Mouse (Mus musculus) heart, postnatal 0 days (tissue): ENCODE results near the gene Peak1. TPM values are rescaled to one million over a fixed set of nuclear protein-coding genes. Genes with fewer than 3 reads are reported as not detected.
A peak's percentile ranks its signal among the peaks of the same experiment; 100 is the strongest.

Experiments
- ATAC-seq: fragments of 200-750 bp; cut with Nextera tagmentation; 2 replicates; pipeline ENCODE4 v1.8.0; 2017; ENCODE audit warnings: low read depth, moderate number of reproducible peaks, moderate library complexity; ENCODE audit not compliant: insufficient read depth
- DNase-seq: peaks from one replicate; pipeline ENCODE4 v3.0.0-alpha.2; 2016; ENCODE audit warnings: low spot score
- H3K27ac ChIP-seq: fragments of 300-500 bp; sonication (generic); 2 replicates; pipeline ENCODE4 v1.5.1; 2014; ENCODE audit warnings: low read depth, mild to moderate bottlenecking
- H3K27me3 ChIP-seq: fragments of 300-500 bp; sonication (generic); 2 replicates; pipeline ENCODE4 v1.6.1; 2014; ENCODE audit warnings: low read length, mixed read lengths; ENCODE audit not compliant: control insufficient read depth, insufficient read depth
- H3K36me3 ChIP-seq: fragments of 300-500 bp; sonication (generic); replicated peaks from 2 replicates; pipeline ENCODE4 v1.6.1; 2014; ENCODE audit warnings: low read length, mixed read lengths; ENCODE audit not compliant: control insufficient read depth, insufficient read depth
- H3K4me1 ChIP-seq: fragments of 300-500 bp; sonication (generic); 2 replicates; pipeline ENCODE4 v1.6.1; 2014; ENCODE audit warnings: antibody characterized with exemption; ENCODE audit not compliant: control insufficient read depth, insufficient read depth
- H3K4me2 ChIP-seq: fragments of 300-500 bp; sonication (generic); 2 replicates; pipeline ENCODE4 v1.6.1; 2014; ENCODE audit warnings: low read depth, mild to moderate bottlenecking, low read length, moderate library complexity
- H3K4me3 ChIP-seq: fragments of 300-500 bp; sonication (generic); 2 replicates; pipeline ENCODE4 v1.5.1; 2014; ENCODE audit warnings: low read depth, low read length
- H3K9ac ChIP-seq: fragments of 300-500 bp; sonication (generic); replicated peaks from 2 replicates; pipeline ENCODE4 v1.6.1; 2014; ENCODE audit warnings: low read depth, low read length, mixed read lengths
- H3K9me3 ChIP-seq: fragments of 300-500 bp; sonication (generic); replicated peaks from 2 replicates; pipeline ENCODE4 v1.6.1; 2016; ENCODE audit warnings: low read length; ENCODE audit not compliant: control insufficient read depth
- CTCF ChIP-seq: IDR thresholded peaks from 2 replicates; pipeline ENCODE4 v1.5.1; 2016; ENCODE audit warnings: antibody characterized with exemption, control low read depth, low read depth
- EP300 ChIP-seq: IDR thresholded peaks from 2 replicates; pipeline ENCODE4 v1.6.1; 2016; ENCODE audit warnings: antibody characterized with exemption, low read depth
- WGBS: fragments of 180-500 bp; shearing (Covaris S2); extraction: QIAGEN DNeasy Blood & Tissue Kit; methylation state at CpG from one replicate; pipeline ENCODE4 v1.1.7; 2014; 5-methylcytosine and 5-hydroxymethylcytosine counted together
- polyA plus RNA-seq: library from polyadenylated mRNA; unstranded; fragments of >200 nt; fragmentation: Nextera tagmentation; extraction: Ambion mirVana; gene quantifications from 2 replicates; pipeline ENCODE4 v1.2.1, GENCODE M21; 2015
- total RNA-seq: library from RNA; depleted of rRNA; stranded (reverse); fragments of >200 nt; gene quantifications from 2 replicates; pipeline ENCODE4 v1.2.3, GENCODE M21; 2014; ENCODE audit warnings: low replicate concordance

Peak1 gene
- total and polyA plus RNA-seq, 2 experiments from 2014 or later = 8.1 to 19.7 TPM

- TF ChIP-seq EP300 (no peak), CTCF (no peak)
- H3K9ac ChIP-seq = no peak overlapping the region
- peak overlapping the region; percentile 6; the same call in 1 of the 2 replicates for H3K27ac ChIP-seq
- no peaks in the 10 kb centered on the region for H3K27me3 ChIP-seq
- 65% methylated on average over 1 of the region's 1 CpGs for WGBS
- no peaks in the 10 kb centered on the region for H3K9me3 ChIP-seq
- H3K4me3 ChIP-seq = no peak overlapping the region
- H3K36me3 ChIP-seq = no peaks in the 10 kb centered on the region; the same call in 1 of the 2 replicates
- no peak overlapping the region for H3K4me2 ChIP-seq
- ATAC-seq (no peak), DNase-seq (no peak)
- H3K4me1 ChIP-seq = peaks cover 29% of the 10 kb centered on the region
These were observed 5.2 kb downstream of the Peak1 start for GRCm38 (mm10) chr9:56412716-56413115.

- WGBS = 81% methylated on average over 2 of the region's 2 CpGs
- H3K27me3 ChIP-seq = no peaks in the 10 kb centered on the region
- TF ChIP-seq CTCF = no peak
- no peak for TF ChIP-seq EP300
These were observed 7.9 kb downstream of the Peak1 start for GRCm38 (mm10) chr9:56409928-56410327.

GRCm38 (mm10) chr9:56404619-56405018 lies 13.2 kb downstream of the Peak1 start:
- 21% methylated on average over 4 of the region's 4 CpGs for WGBS
- H3K27ac ChIP-seq = peak overlapping the region; percentile 61
- no peak for DNase-seq

More at GRCm38 (mm10) chr9:56409928-56410327, 7.9 kb downstream of the Peak1 start:
- H3K4me3 ChIP-seq = no peak overlapping the region
- no peak overlapping the region for H3K4me2 ChIP-seq
- H3K9me3 ChIP-seq = no peaks in the 10 kb centered on the region
- no peak overlapping the region for H3K9ac ChIP-seq
- ATAC-seq (no peak), DNase-seq (no peak)
- H3K27ac ChIP-seq = no peak overlapping the region
- peaks cover 19% of the 10 kb centered on the region for H3K4me1 ChIP-seq
- H3K36me3 ChIP-seq = no peaks in the 10 kb centered on the region; the same call in 1 of the 2 replicates

GRCm38 (mm10) chr9:56396306-56396705 lies 21.6 kb downstream of the Peak1 start:
- no peaks in the 10 kb centered on the region for H3K9me3 ChIP-seq
- no peak overlapping the region for H3K4me2 ChIP-seq
- peaks cover 34% of the 10 kb centered on the region for H3K4me1 ChIP-seq
- no peak overlapping the region for H3K9ac ChIP-seq
- no peak overlapping the region for H3K4me3 ChIP-seq
- WGBS = 13% methylated on average over 1 of the region's 1 CpGs
- H3K27me3 ChIP-seq = no peaks in the 10 kb centered on the region
- H3K36me3 ChIP-seq = no peaks in the 10 kb centered on the region
- H3K27ac ChIP-seq = peak overlapping the region; percentile 34; the same call in 1 of the 2 replicates
- DNase-seq (no peak), ATAC-seq (no peak)
- TF ChIP-seq EP300 (no peak), CTCF (no peak)

More at GRCm38 (mm10) chr9:56404619-56405018, 13.2 kb downstream of the Peak1 start:
- H3K9ac ChIP-seq = no peak overlapping the region
- 0 out of 2 replicates have a peak, but pooled peaks have one; percentile 41 for ATAC-seq
- H3K27me3 ChIP-seq = no peaks in the 10 kb centered on the region
- no peak overlapping the region for H3K4me3 ChIP-seq
- no peak overlapping the region for H3K4me2 ChIP-seq
- peaks cover 24% of the 10 kb centered on the region for H3K4me1 ChIP-seq
- H3K9me3 ChIP-seq = no peaks in the 10 kb centered on the region
- 0 out of 2 replicates have a peak, but pooled peaks cover 3% of the 10 kb centered on the region for H3K36me3 ChIP-seq
- TF ChIP-seq EP300 = no peak
- TF ChIP-seq CTCF = no peak

GRCm38 (mm10) chr9:56392857-56393256 lies 25.0 kb downstream of the Peak1 start:
- no peak overlapping the region for H3K4me3 ChIP-seq
- 68% methylated on average over 3 of the region's 3 CpGs for WGBS
- no peak for DNase-seq
- no peaks in the 10 kb centered on the region for H3K36me3 ChIP-seq
- no peaks in the 10 kb centered on the region for H3K9me3 ChIP-seq
- peaks cover 23% of the 10 kb centered on the region for H3K4me1 ChIP-seq
- no peaks in the 10 kb centered on the region for H3K27me3 ChIP-seq
- H3K4me2 ChIP-seq = no peak overlapping the region
- no peak for ATAC-seq
- no peak overlapping the region for H3K9ac ChIP-seq
- no peak overlapping the region for H3K27ac ChIP-seq
- no peak for TF ChIP-seq EP300
- TF ChIP-seq CTCF = no peak

GRCm38 (mm10) chr9:56382786-56383185 lies 35.1 kb downstream of the Peak1 start:
- no peaks in the 10 kb centered on the region for H3K4me1 ChIP-seq
- TF ChIP-seq CTCF (no peak), EP300 (no peak)
- H3K27me3 ChIP-seq = no peaks in the 10 kb centered on the region
- no peak overlapping the region for H3K27ac ChIP-seq
- no peak for DNase-seq
- H3K4me3 ChIP-seq = no peak overlapping the region
- no peaks in the 10 kb centered on the region for H3K36me3 ChIP-seq
- H3K9me3 ChIP-seq = 0 out of 2 replicates have a peak, but pooled peaks cover 3% of the 10 kb centered on the region
- ATAC-seq = no peak
- no peak overlapping the region for H3K9ac ChIP-seq
- 78% methylated on average over 1 of the region's 1 CpGs for WGBS
- H3K4me2 ChIP-seq = no peak overlapping the region
